Mouse (Mus musculus): ENCODE measurements around the gene Tmem163. TPM values are rescaled to one million over a fixed set of nuclear protein-coding genes. Genes with fewer than 3 reads are reported as not detected.

Tmem163 gene
- polyA plus RNA-seq, 1 experiment from 2014 or later = 31.6 TPM

GRCm38 (mm10) chr1:127577981-127578380 is 101.4 kb downstream of the Tmem163 start:
- H3K4me2 ChIP-seq (ENCODE audit: low read length) = no peak overlapping the region
- WGBS = 84% methylated on average over 5 of the region's 5 CpGs

GRCm38 (mm10) chr1:127577083-127577482 is 102.3 kb downstream of the Tmem163 start:
- 88% methylated on average over 7 of the region's 7 CpGs for whole genome bisulfite sequencing

More at GRCm38 (mm10) chr1:127577981-127578380, 101.4 kb downstream of the Tmem163 start:
- Histone ChIP-seq H3K27ac (replicated peaks in 1 of 2; ENCODE audit: control insufficient read depth in 1 of 2, insufficient read depth in 1 of 2, low read depth in 2 of 2, low read length in 2 of 2) (no peak overlapping the region), H3K9me3 (ENCODE audit: control insufficient read depth, low read length) (no peaks in the 10 kb centered on the region), H3K9ac (ENCODE audit: low read length) (no peak overlapping the region), H3K27me3 (ENCODE audit: control insufficient read depth, insufficient read depth, low read length) (no peaks in the 10 kb centered on the region), H3K4me3 (ENCODE audit: control insufficient read depth in 1 of 2, insufficient read depth in 1 of 2, low read depth in 1 of 2, low read length in 2 of 2) (no peak overlapping the region), H3K36me3 (ENCODE audit: control insufficient read depth, insufficient read depth, low read length) (no peaks in the 10 kb centered on the region), H3K4me1 (ENCODE audit: control insufficient read depth in 2 of 2, insufficient read depth in 2 of 2, low read length in 2 of 2) (peaks cover 9 to 10% of the 10 kb centered on the region in 2 experiments; a peak in 2 of 4 replicates)
- ATAC-seq (ENCODE audit: insufficient number of reproducible peaks, insufficient read depth, low FRiP score, low read depth) = no peak

GRCm38 (mm10) chr1:127576563-127576962 is 102.8 kb downstream of the Tmem163 start:
- 53% methylated on average over 8 of the region's 8 CpGs for WGBS
- H3K36me3 ChIP-seq (ENCODE audit: control insufficient read depth, insufficient read depth, low read length) = no peaks in the 10 kb centered on the region
- no peaks in the 10 kb centered on the region for H3K27me3 ChIP-seq (ENCODE audit: control insufficient read depth, insufficient read depth, low read length)
- no peak overlapping the region for H3K9ac ChIP-seq (ENCODE audit: low read length)
- no peak overlapping the region for H3K4me2 ChIP-seq (ENCODE audit: low read length)
- no peak for ATAC-seq (ENCODE audit: insufficient number of reproducible peaks, insufficient read depth, low FRiP score, low read depth)
- H3K9me3 ChIP-seq (ENCODE audit: control insufficient read depth, low read length) = no peaks in the 10 kb centered on the region
- H3K4me1 ChIP-seq (ENCODE audit: control insufficient read depth in 2 of 2, insufficient read depth in 2 of 2, low read length in 2 of 2) = peaks cover 9 to 10% of the 10 kb centered on the region in 2 experiments; a peak in 2 of 4 replicates
- H3K27ac ChIP-seq (replicated peaks in 1 of 2; ENCODE audit: control insufficient read depth in 1 of 2, insufficient read depth in 1 of 2, low read depth in 2 of 2, low read length in 2 of 2) = no peak overlapping the region
- H3K4me3 ChIP-seq (ENCODE audit: control insufficient read depth in 1 of 2, insufficient read depth in 1 of 2, low read depth in 1 of 2, low read length in 2 of 2) = no peak overlapping the region

More at GRCm38 (mm10) chr1:127577083-127577482, 102.3 kb downstream of the Tmem163 start:
- Histone ChIP-seq H3K27ac (replicated peaks in 1 of 2; ENCODE audit: control insufficient read depth in 1 of 2, insufficient read depth in 1 of 2, low read depth in 2 of 2, low read length in 2 of 2) (no peak overlapping the region), H3K4me1 (ENCODE audit: control insufficient read depth in 2 of 2, insufficient read depth in 2 of 2, low read length in 2 of 2) (peaks cover 9 to 10% of the 10 kb centered on the region in 2 experiments; a peak in 2 of 4 replicates), H3K36me3 (ENCODE audit: control insufficient read depth, insufficient read depth, low read length) (no peaks in the 10 kb centered on the region), H3K4me3 (ENCODE audit: control insufficient read depth in 1 of 2, insufficient read depth in 1 of 2, low read depth in 1 of 2, low read length in 2 of 2) (no peak overlapping the region), H3K9ac (ENCODE audit: low read length) (no peak overlapping the region), H3K4me2 (ENCODE audit: low read length) (no peak overlapping the region), H3K9me3 (ENCODE audit: control insufficient read depth, low read length) (no peaks in the 10 kb centered on the region), H3K27me3 (ENCODE audit: control insufficient read depth, insufficient read depth, low read length) (no peaks in the 10 kb centered on the region)
- ATAC-seq (ENCODE audit: insufficient number of reproducible peaks, insufficient read depth, low FRiP score, low read depth) = no peak

GRCm38 (mm10) chr1:127576143-127576542 is 103.2 kb downstream of the Tmem163 start:
- H3K4me2 ChIP-seq (ENCODE audit: low read length) = no peak overlapping the region
- H3K4me3 ChIP-seq (ENCODE audit: control insufficient read depth in 1 of 2, insufficient read depth in 1 of 2, low read depth in 1 of 2, low read length in 2 of 2) = no peak overlapping the region
- no peaks in the 10 kb centered on the region for H3K9me3 ChIP-seq (ENCODE audit: control insufficient read depth, low read length)
- 47% methylated on average over 3 of the region's 3 CpGs for WGBS
- ATAC-seq (ENCODE audit: insufficient number of reproducible peaks, insufficient read depth, low FRiP score, low read depth) = no peak
- H3K4me1 ChIP-seq (ENCODE audit: control insufficient read depth in 2 of 2, insufficient read depth in 2 of 2, low read length in 2 of 2) = peaks cover 9 to 10% of the 10 kb centered on the region in 2 experiments; a peak in 2 of 4 replicates
- H3K9ac ChIP-seq (ENCODE audit: low read length) = no peak overlapping the region
- no peaks in the 10 kb centered on the region for H3K36me3 ChIP-seq (ENCODE audit: control insufficient read depth, insufficient read depth, low read length)
- H3K27ac ChIP-seq (replicated peaks in 1 of 2; ENCODE audit: control insufficient read depth in 1 of 2, insufficient read depth in 1 of 2, low read depth in 2 of 2, low read length in 2 of 2) = no peak overlapping the region
- no peaks in the 10 kb centered on the region for H3K27me3 ChIP-seq (ENCODE audit: control insufficient read depth, insufficient read depth, low read length)

GRCm38 (mm10) chr1:127575692-127576091 is 103.7 kb downstream of the Tmem163 start:
- peaks cover 9 to 10% of the 10 kb centered on the region in 2 experiments; a peak in 2 of 4 replicates for H3K4me1 ChIP-seq (ENCODE audit: control insufficient read depth in 2 of 2, insufficient read depth in 2 of 2, low read length in 2 of 2)
- H3K4me3 ChIP-seq (ENCODE audit: control insufficient read depth in 1 of 2, insufficient read depth in 1 of 2, low read depth in 1 of 2, low read length in 2 of 2) = no peak overlapping the region
- ATAC-seq (ENCODE audit: insufficient number of reproducible peaks, insufficient read depth, low FRiP score, low read depth) = no peak; the same call in 1 of the 2 replicates
- no peak overlapping the region; the same call in 1 of the 2 replicates for H3K9ac ChIP-seq (ENCODE audit: low read length)
- H3K27me3 ChIP-seq (ENCODE audit: control insufficient read depth, insufficient read depth, low read length) = no peaks in the 10 kb centered on the region
- no peak overlapping the region for H3K4me2 ChIP-seq (ENCODE audit: low read length)
- H3K27ac ChIP-seq (replicated peaks in 1 of 2; ENCODE audit: control insufficient read depth in 1 of 2, insufficient read depth in 1 of 2, low read depth in 2 of 2, low read length in 2 of 2) = no peak overlapping the region
- no peaks in the 10 kb centered on the region for H3K9me3 ChIP-seq (ENCODE audit: control insufficient read depth, low read length)
- H3K36me3 ChIP-seq (ENCODE audit: control insufficient read depth, insufficient read depth, low read length) = no peaks in the 10 kb centered on the region
- 16% methylated on average over 4 of the region's 4 CpGs for WGBS

- no peak overlapping the region for H3K27ac ChIP-seq (replicated peaks in 1 of 2; ENCODE audit: control insufficient read depth in 1 of 2, insufficient read depth in 1 of 2, low read depth in 2 of 2, low read length in 2 of 2)
- 88% methylated on average over 3 of the region's 3 CpGs for whole genome bisulfite sequencing
These were observed 106.2 kb downstream of the Tmem163 start for GRCm38 (mm10) chr1:127573186-127573585.

GRCm38 (mm10) chr1:127568641-127569040 is 110.7 kb downstream of the Tmem163 start:
- ATAC-seq (ENCODE audit: insufficient number of reproducible peaks, insufficient read depth, low FRiP score, low read depth) = no peak
- Histone ChIP-seq H3K9me3 (ENCODE audit: control insufficient read depth, low read length) (no peaks in the 10 kb centered on the region), H3K4me1 (ENCODE audit: control insufficient read depth in 2 of 2, insufficient read depth in 2 of 2, low read length in 2 of 2) (no peaks in the 10 kb centered on the region), H3K9ac (ENCODE audit: low read length) (no peak overlapping the region), H3K36me3 (ENCODE audit: control insufficient read depth, insufficient read depth, low read length) (no peaks in the 10 kb centered on the region), H3K27ac (replicated peaks in 1 of 2; ENCODE audit: control insufficient read depth in 1 of 2, insufficient read depth in 1 of 2, low read depth in 2 of 2, low read length in 2 of 2) (no peak overlapping the region), H3K4me3 (ENCODE audit: control insufficient read depth in 1 of 2, insufficient read depth in 1 of 2, low read depth in 1 of 2, low read length in 2 of 2) (no peak overlapping the region), H3K27me3 (ENCODE audit: control insufficient read depth, insufficient read depth, low read length) (no peaks in the 10 kb centered on the region), H3K4me2 (ENCODE audit: low read length) (no peak overlapping the region)
- WGBS = 75% methylated on average over 3 of the region's 3 CpGs

More at GRCm38 (mm10) chr1:127573186-127573585, 106.2 kb downstream of the Tmem163 start:
- Histone ChIP-seq H3K4me2 (ENCODE audit: low read length) (no peak overlapping the region), H3K9me3 (ENCODE audit: control insufficient read depth, low read length) (no peaks in the 10 kb centered on the region), H3K36me3 (ENCODE audit: control insufficient read depth, insufficient read depth, low read length) (no peaks in the 10 kb centered on the region), H3K4me3 (ENCODE audit: control insufficient read depth in 1 of 2, insufficient read depth in 1 of 2, low read depth in 1 of 2, low read length in 2 of 2) (no peak overlapping the region), H3K4me1 (ENCODE audit: control insufficient read depth in 2 of 2, insufficient read depth in 2 of 2, low read length in 2 of 2) (peaks cover 9 to 10% of the 10 kb centered on the region in 2 experiments; a peak in 2 of 4 replicates), H3K9ac (ENCODE audit: low read length) (no peak overlapping the region), H3K27me3 (ENCODE audit: control insufficient read depth, insufficient read depth, low read length) (no peaks in the 10 kb centered on the region)
- no peak for ATAC-seq (ENCODE audit: insufficient number of reproducible peaks, insufficient read depth, low FRiP score, low read depth)

GRCm38 (mm10) chr1:127556486-127556845 is 122.9 kb downstream of the Tmem163 start:
- Histone ChIP-seq H3K4me2 (ENCODE audit: low read length) (no peak overlapping the region), H3K36me3 (ENCODE audit: control insufficient read depth, insufficient read depth, low read length) (no peaks in the 10 kb centered on the region), H3K4me1 (ENCODE audit: control insufficient read depth in 2 of 2, insufficient read depth in 2 of 2, low read length in 2 of 2) (no peaks in the 10 kb centered on the region), H3K9ac (ENCODE audit: low read length) (no peak overlapping the region), H3K9me3 (ENCODE audit: control insufficient read depth, low read length) (no peaks in the 10 kb centered on the region), H3K27ac (replicated peaks in 1 of 2; ENCODE audit: control insufficient read depth in 1 of 2, insufficient read depth in 1 of 2, low read depth in 2 of 2, low read length in 2 of 2) (no peak overlapping the region), H3K27me3 (ENCODE audit: control insufficient read depth, insufficient read depth, low read length) (no peaks in the 10 kb centered on the region), H3K4me3 (ENCODE audit: control insufficient read depth in 1 of 2, insufficient read depth in 1 of 2, low read depth in 1 of 2, low read length in 2 of 2) (no peak overlapping the region)
- no peak for ATAC-seq (ENCODE audit: insufficient number of reproducible peaks, insufficient read depth, low FRiP score, low read depth)
- 66% methylated on average over 2 of the region's 2 CpGs for WGBS
